ENCODE assay signal across 9 mouse cellular contexts in the genomic region with DNA sequence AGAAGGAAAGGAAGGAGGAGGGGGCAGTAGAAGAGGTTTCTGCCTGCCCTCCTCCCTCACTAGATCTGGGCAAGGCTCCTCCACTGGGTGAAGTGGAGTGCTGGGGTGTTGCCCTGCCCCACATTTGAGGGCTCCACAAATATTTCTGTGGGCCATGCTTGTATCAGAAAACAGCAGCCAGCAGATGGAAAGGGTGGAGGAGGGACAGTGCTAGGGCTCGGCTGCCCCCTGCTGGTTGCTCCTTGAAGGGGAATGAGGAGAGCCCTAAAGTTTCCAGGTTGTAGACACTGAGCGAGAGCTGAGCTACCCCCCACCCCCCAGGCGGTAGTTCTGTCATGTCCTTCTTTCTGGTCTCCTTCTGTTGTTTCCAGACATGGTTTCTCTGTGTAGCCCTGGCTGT. TPM values are rescaled to one million over a fixed set of nuclear protein-coding genes. Genes with fewer than 3 reads are reported as not detected.
A peak's percentile ranks its signal among the peaks of the same experiment; 100 is the strongest.
DNase-seq lines count a peak whose midpoint lies in the region; ATAC-seq and TF ChIP-seq lines count a peak whose summit lies in the region.
"Had no signal": no experiment of that assay in that cellular context is flagged by ENCODE, and none has a peak within 500 bp of the region (broad histone marks: within the 10 kb centered on the region; RNA-seq: fewer than 3 reads in every experiment).

No protein-coding gene starts in this region.

- no peak for ATAC-seq in heart, embryonic 11.5 days (replicated peaks; ENCODE audit: insufficient number of reproducible peaks, low FRiP score, low TSS enrichment)
- ATAC-seq in inflammation-experienced regulatory T-cells, adult 6 months, result peak; percentile 71
- peak; percentile 21; the same call in 1 of the 2 replicates for ATAC-seq in midbrain, embryonic 13.5 days

- H3K36me3 ChIP-seq in heart, embryonic 11.5 days (ENCODE audit: control insufficient read depth, insufficient read depth, low read length), result no peaks in the 10 kb centered on the region
- H3K36me3 ChIP-seq in midbrain, embryonic 13.5 days, result no peaks in the 10 kb centered on the region
- no peaks in the 10 kb centered on the region for H3K36me3 ChIP-seq in spleen, adult 2 months (ENCODE audit: control insufficient read depth, insufficient read depth, low read length)

- no peaks in the 10 kb centered on the region for H3K9me3 ChIP-seq in heart, embryonic 11.5 days (replicated peaks; ENCODE audit: control insufficient read depth, low read length)
- no peaks in the 10 kb centered on the region for H3K9me3 ChIP-seq in midbrain, embryonic 13.5 days
- H3K9me3 ChIP-seq: megakaryocyte, embryonic 14.5 days had no signal

- H3K27me3 ChIP-seq in heart, embryonic 11.5 days (ENCODE audit: control insufficient read depth, insufficient read depth, low read length), result no peaks in the 10 kb centered on the region
- H3K27me3 ChIP-seq in cerebellum, adult 2 months (ENCODE audit: control insufficient read depth, insufficient read depth, low read length), result no peaks in the 10 kb centered on the region
- H3K27me3 ChIP-seq in midbrain, embryonic 13.5 days, result no peaks in the 10 kb centered on the region
- no peaks in the 10 kb centered on the region for H3K27me3 ChIP-seq in spleen, adult 2 months (ENCODE audit: control insufficient read depth, insufficient read depth, low read length)
- H3K27me3 ChIP-seq: megakaryocyte, embryonic 14.5 days had no signal

- no peak overlapping the region for H3K4me2 ChIP-seq in heart, embryonic 11.5 days
- H3K4me2 ChIP-seq in midbrain, embryonic 13.5 days (replicated peaks), result no peak overlapping the region

- WGBS in heart, embryonic 11.5 days (ENCODE audit: insufficient replicate concordance), result 27% methylated on average over 3 of the region's 3 CpGs
- 31% methylated on average over 3 of the region's 3 CpGs for WGBS in cerebellum, adult 2 months
- 35% methylated on average over 3 of the region's 3 CpGs for WGBS in midbrain, embryonic 13.5 days
- 23% methylated on average over 3 of the region's 3 CpGs for WGBS in spleen, adult 2 months

- intact Hi-C loops in left cerebral cortex, postnatal 4 days (cut with DNase I), result loop anchor here (5.0 to 10.0 kb wide), 2 partner anchors 216 to 249 kb away; a partner anchor contains a TSS

- H3K4me3 ChIP-seq in heart, embryonic 11.5 days (ENCODE audit: low read depth, low read length), result no peak overlapping the region
- no peak overlapping the region for H3K4me3 ChIP-seq in cerebellum, adult 2 months (replicated peaks; ENCODE audit: insufficient read depth, low read depth, low read length)
- H3K4me3 ChIP-seq in midbrain, embryonic 13.5 days (replicated peaks), result no peak overlapping the region
- no peak overlapping the region for H3K4me3 ChIP-seq in spleen, adult 2 months (ENCODE audit: extremely low read depth, insufficient read depth, insufficient read length)

- H3K9ac ChIP-seq in heart, embryonic 11.5 days (ENCODE audit: low read depth, low read length), result no peak overlapping the region
- H3K9ac ChIP-seq in midbrain, embryonic 13.5 days (replicated peaks), result peak overlapping the region; percentile 40; the same call in 1 of the 2 replicates

- DNase-seq in heart, adult 8-10 months (ENCODE audit: low spot score), result peak; percentile 51
- DNase-seq in cerebellum, adult 2 months, result peak; percentile 39 to 58
- DNase-seq in frontal cortex, postnatal 25 days (ENCODE audit: low spot score in 2 of 2), result peak; percentile 64 to 72
- peak; percentile 80 for DNase-seq in left cerebral cortex, postnatal 4 days
- DNase-seq in spleen, adult 2 months (ENCODE audit: low read depth in 1 of 2, low spot score in 2 of 2), result peak in 1 of 2 experiments; percentile 72

- peak; percentile 63 for TF ChIP-seq CTCF in cerebellum, adult 2 months (IDR thresholded peaks at IDR 0.05; ENCODE audit: borderline replicate concordance, insufficient read depth, low read depth, low read length)
- peak; percentile 79; the same call in 1 of the 2 replicates for TF ChIP-seq CTCF in spleen, adult 2 months (IDR thresholded peaks at IDR 0.05; ENCODE audit: extremely low read depth, insufficient read depth, insufficient read length, insufficient replicate concordance)

- no peak overlapping the region for H3K27ac ChIP-seq in heart, embryonic 11.5 days (ENCODE audit: low read depth, low read length)
- H3K27ac ChIP-seq in cerebellum, adult 2 months (ENCODE audit: insufficient read depth, low read length), result no peak overlapping the region
- peak overlapping the region; percentile 92 for H3K27ac ChIP-seq in midbrain, embryonic 13.5 days
- H3K27ac ChIP-seq in spleen, adult 2 months (ENCODE audit: insufficient read depth, low read length), result no peak overlapping the region

- peaks cover 6% of the 10 kb centered on the region; the same call in 1 of the 2 replicates for H3K4me1 ChIP-seq in heart, embryonic 11.5 days (ENCODE audit: control insufficient read depth, insufficient read depth, low read length)
- H3K4me1 ChIP-seq in cerebellum, adult 2 months (ENCODE audit: control insufficient read depth, insufficient read depth, low read length), result no peaks in the 10 kb centered on the region
- H3K4me1 ChIP-seq in midbrain, embryonic 13.5 days (replicated peaks), result peaks cover 18% of the 10 kb centered on the region
- peaks cover 7% of the 10 kb centered on the region; the same call in 1 of the 2 replicates for H3K4me1 ChIP-seq in spleen, adult 2 months (ENCODE audit: control insufficient read depth, insufficient read depth, insufficient read length)

- no peak for TF ChIP-seq POLR2A in cerebellum, adult 2 months (IDR thresholded peaks at IDR 0.05; ENCODE audit: borderline replicate concordance, insufficient read depth, low read length)
- TF ChIP-seq POLR2A in spleen, adult 2 months (IDR thresholded peaks at IDR 0.05; ENCODE audit: low read depth, low read length), result no peak

RNA-seq across cellular contexts. Expression of a gene that starts 26.9 kb away (rescaled TPM):
- total RNA-seq in heart, adult 8-10 months (2022), result 10 to 100 TPM in 1 of 4 experiments, 1 to 10 TPM in 3; 5.3 to 10.4 (median 7.5) TPM
- polyA plus RNA-seq in heart, embryonic 11.5 days (2014; fragmentation: Nextera tagmentation; extraction: Ambion mirVana), result 4.7 and 6.7 TPM in 2 replicates
- 2.1 and 2.4 TPM in 2 replicates for polyA plus RNA-seq in cerebellum, adult 2 months (2012; rRNA removed)
- polyA plus RNA-seq in inflammation-experienced regulatory T-cells, adult 6 months (2017; shearing (Covaris generic)), result under 1 TPM; 0.11 to 0.40 (median 0.21) TPM
- 1 to 10 TPM; 1.4 to 1.5 TPM for total RNA-seq in left cerebral cortex, postnatal 4 days (2021)
- polyA plus RNA-seq in midbrain, embryonic 13.5 days (2015; fragmentation: Nextera tagmentation; extraction: Ambion mirVana), result 0.90 and 1.0 TPM in 2 replicates
- polyA plus RNA-seq in spleen, adult 2 months (2012; rRNA removed), result 51.1 and 65.9 TPM in 2 replicates
